Mouse (Mus musculus) stomach, postnatal 0 days (tissue): ENCODE data around the gene Usp51. TPM values are rescaled to one million over a fixed set of nuclear protein-coding genes. Genes with fewer than 3 reads are reported as not detected.

Source experiments
- polyA plus RNA-seq: library from polyadenylated mRNA; unstranded; fragments of >200 nt; fragmentation: Nextera tagmentation; extraction: Ambion mirVana; gene quantifications from 2 replicates; pipeline ENCODE4 v1.2.1, GENCODE M21; 2015

The Usp51 gene
- polyA plus RNA-seq, 1 experiment from 2014 or later, result 0.30 TPM

Other genes with a start within 250 kb of the Usp51 start
- 2.1 and 2.5 TPM in 2 replicates for gene Shroom2, start 237.0 kb upstream of the Usp51 start, polyA plus RNA-seq
- gene Gpr143, start 224.5 kb upstream of the Usp51 start, polyA plus RNA-seq, result 0.07 TPM in 1 of 2 replicates, not detected in the other
- 28.4 and 31.9 TPM in 2 replicates for gene Mageh1, start 31.1 kb downstream of the Usp51 start, polyA plus RNA-seq
- gene Foxr2, start 112.3 kb downstream of the Usp51 start, polyA plus RNA-seq, result not detected in 2 replicates
- 0.59 and 0.61 TPM in 2 replicates for gene Rragb, start 133.5 kb downstream of the Usp51 start, polyA plus RNA-seq
- gene Klf8, start 231.0 kb downstream of the Usp51 start, polyA plus RNA-seq, result 0.63 TPM in 2 replicates